Mouse (Mus musculus): ENCODE measurements around the gene Catsper2.
A peak's percentile ranks its signal among the peaks of the same experiment; 100 is the strongest.
"Not testable (repeated sequence)": the region's sequence is repeated elsewhere in the genome, so short reads cannot be mapped to it uniquely, and the experiment has no call there.

Catsper2 gene

DNA sequence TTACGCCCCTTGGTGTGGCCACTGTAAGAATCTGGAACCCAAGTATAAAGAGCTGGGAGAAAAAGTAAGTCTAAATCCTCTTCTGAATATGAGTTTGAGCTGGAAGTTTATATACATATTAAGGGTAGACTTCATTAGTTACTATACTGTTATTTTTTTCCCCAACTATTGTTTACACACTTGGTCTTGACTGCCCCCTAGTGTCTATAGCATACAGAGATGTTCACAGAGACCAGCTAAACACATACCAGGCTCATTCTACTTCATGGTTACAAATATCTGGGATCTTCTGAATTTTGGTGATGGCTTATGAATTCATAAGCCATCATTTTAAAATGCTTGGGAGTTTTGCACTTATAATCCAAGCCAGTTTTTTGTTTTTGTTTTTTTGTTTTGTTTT lies 21.3 kb upstream of the Catsper2 start:
- no peak for DNase-seq (ENCODE audit: low spot score)

DNA sequence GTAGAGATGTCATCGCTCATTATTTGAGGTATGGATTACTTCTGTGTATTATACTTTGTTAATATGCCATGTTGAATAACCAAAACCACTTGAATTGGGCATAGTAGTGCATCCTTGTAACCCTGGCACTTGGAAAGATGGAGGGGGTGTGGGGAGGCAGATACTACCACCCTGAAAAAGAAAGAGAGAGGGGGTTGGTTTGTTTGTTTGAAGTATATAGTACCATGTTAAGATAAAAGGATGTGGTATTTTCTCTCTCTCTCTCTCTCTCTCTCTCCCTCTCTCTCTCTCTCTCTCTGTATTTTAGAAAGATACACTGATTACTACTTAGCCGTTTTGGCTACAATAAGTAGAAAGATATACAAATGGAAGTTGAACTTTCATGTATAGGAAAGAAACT lies 12.3 kb upstream of the Catsper2 start:
- DNase-seq (ENCODE audit: low spot score) = no peak

DNA sequence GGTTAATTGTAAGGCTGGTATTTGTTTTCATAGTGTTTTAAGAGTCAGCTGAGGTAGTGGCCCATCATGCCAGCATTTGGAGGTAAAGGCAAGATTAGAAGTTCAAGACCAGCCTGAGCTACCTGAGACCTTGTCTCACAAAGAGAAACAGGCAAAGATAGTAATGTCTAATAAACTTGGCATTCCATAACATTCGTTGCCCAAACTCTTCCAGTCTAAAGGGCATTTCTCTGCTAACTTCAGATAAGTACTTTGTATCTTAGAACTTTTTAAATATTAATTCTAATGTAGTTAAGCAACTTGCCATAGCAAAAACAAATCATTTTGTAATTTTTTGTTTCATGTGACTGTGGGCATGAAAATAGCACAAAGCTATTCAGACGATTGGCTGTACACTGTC lies 9.6 kb upstream of the Catsper2 start:
- no peak for DNase-seq (ENCODE audit: low spot score)

DNA sequence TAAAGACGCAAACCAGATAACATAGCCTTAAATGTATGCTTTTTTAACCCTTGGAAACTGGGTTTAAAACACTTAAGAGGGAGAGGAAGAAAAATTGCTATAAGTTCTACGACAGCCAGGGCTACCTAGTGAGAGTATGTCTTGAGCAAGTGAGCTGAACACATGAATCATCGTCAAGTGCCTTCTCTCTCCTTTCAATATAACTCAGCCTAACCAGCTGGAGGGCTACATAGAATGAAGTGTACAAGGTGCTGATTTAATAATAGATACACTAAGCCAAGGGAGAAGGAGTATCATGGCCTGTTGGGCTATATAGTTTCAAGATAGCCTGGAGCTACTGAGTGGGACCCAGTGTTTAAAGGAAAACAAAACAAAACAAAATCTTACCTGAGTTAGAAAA lies 4.9 kb upstream of the Catsper2 start:
- no peak for DNase-seq (ENCODE audit: low spot score)

DNA sequence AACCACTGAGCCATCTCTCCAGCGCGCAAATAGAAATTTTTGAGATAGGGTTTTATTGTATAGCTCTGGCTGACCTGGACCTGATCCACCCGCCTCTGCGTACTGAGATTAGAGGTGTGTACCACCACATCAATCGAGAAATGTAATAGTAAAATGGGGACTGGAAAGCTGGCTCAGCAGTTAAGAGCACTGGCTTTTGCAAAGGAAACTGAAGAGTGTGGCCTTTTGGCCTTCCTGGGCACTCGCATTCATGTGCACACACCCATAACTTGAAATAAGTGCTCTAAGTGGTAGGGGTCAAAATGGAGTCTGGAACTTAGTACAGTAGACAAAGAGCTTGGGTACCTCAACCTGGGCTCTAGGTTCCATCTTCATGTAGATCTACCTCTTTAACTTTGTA lies 2.8 kb upstream of the Catsper2 start:
- no peak for DNase-seq (ENCODE audit: low spot score)

DNA sequence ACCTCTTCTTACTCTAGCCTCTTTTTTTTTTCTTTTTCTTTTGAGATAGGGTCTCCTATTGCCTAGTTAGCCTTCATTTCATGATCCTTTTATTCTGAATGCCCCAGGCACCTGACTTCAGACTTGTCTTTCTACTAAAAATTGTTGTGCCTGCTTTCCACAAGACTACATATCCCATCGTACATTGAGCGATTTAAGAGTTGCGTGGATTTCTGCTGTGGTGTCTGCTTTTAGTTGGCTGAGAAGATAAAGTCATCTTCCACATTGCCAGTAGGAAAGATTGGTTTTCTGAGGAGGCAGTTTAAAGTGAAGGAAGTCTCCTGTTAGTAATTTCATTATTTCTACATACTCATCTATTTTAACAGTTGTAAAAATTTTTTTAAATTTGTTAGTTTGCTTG lies 2.0 kb upstream of the Catsper2 start:
- no peak for DNase-seq (ENCODE audit: low spot score)

DNA sequence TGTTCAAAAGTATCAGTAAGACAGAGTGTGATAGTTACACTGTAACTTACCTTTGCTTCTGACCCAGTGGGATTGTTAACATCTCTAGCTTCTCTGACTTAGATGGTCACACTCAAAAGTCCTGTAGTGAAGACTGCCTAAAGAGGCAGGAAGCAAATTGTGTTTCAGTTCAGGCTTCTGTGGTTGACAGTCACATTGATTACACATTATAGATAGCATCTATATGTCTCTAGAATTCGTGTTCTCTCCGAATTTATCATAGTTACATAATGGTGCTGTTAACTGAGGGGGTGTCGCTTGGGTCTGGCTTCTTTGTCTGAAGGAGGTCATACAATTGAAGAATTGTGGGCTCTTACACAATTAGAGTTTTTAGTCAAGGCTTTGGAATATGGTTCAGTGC lies 1.5 kb upstream of the Catsper2 start:
- no peak for DNase-seq (ENCODE audit: low spot score)

DNA sequence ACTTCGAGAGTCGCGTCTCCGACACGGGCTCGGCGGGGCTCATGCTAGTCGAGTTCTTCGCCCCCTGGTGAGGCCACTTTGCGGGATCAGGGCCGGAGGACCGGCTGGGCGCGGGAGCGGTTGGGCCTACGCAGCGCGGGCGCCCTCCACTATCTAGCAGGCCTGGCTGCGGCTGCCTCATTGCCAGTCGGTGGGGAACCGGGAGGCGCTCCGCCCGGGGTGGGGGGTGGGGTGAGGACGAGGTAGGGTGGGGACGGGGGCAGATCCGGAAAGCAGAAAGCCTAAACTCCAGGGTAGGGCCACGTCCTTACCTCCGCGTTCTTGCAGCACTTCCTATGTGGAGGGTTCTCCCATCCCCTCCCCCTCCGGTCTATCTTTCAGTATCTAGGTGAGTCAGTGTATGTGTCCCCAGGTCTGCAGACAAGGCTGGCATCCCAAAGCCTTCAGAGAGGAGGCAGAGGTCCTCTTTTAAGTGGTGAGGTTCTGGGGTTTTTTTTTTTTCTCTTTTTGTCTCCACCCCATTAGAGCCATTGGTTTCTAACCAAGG lies 620 bp upstream of the Catsper2 start:
- DNase-seq (ENCODE audit: low spot score) = no peak

DNA sequence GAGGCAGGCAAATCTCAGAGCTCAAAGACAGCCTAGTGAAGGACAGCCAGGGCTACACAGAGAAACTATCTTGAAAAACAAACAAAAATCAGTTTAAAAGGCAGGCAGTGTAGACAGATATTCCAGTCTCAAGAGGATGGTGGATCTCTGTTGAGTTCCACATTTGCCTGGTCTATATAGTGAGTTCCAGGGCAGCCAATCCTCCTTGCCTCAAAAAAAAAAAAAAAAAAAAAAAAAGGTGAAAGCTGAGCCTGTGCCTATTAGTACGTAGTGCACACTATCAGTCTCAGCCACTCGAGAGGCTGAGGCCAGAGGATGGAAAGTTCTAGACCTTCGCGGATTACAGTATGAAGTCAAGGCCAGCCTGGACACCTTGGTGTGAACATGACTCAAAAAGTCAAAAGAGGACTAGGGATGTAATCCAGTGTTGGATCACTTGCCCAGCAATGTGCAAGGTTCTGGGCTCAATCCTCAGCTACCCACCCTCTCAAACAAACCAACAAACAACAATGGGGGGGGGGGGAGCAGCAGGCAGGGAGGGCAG lies 677 bp downstream of the Catsper2 start:
- no peak for DNase-seq (ENCODE audit: low spot score)

DNA sequence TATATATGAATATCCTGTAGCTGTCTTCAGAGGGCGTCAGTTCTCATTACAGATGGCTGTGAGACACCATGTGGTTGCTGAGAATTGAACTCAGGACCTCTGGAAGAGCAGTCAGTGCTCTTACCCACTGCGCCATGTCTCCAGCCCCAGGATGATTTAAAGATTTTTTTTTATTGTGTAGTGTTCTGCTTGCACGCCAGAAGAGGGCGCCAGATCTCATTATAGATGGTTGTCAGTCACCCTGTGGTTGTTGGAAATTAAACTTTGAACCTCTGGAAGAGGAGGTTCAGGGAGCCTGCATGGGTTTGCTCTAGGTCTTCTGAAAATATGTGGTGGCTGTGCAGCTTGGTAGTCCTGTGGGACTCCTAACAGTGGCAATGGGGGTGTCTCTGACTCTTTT lies 5.4 kb downstream of the Catsper2 start:
- peak; percentile 13 for DNase-seq (ENCODE audit: low spot score)

DNA sequence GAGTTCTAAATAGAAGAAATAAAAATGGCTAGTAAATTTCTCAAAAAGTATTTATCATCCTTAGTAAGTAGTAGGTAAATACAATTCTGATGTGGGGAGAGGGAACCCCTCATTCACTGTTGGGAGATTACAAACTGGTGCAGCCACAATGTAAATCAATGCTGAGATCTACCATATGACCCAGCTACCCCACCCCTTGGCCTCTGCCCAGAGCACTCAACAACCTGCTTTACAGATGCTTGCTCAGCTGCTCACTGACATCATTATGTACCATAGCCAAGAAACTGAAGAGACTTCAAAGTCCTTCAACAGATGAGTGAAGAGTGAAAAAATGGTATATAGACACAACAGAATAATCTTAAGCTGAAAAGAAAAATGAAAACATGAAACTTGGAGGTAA lies 10.3 kb downstream of the Catsper2 start:
- no peak for DNase-seq (ENCODE audit: low spot score)

DNA sequence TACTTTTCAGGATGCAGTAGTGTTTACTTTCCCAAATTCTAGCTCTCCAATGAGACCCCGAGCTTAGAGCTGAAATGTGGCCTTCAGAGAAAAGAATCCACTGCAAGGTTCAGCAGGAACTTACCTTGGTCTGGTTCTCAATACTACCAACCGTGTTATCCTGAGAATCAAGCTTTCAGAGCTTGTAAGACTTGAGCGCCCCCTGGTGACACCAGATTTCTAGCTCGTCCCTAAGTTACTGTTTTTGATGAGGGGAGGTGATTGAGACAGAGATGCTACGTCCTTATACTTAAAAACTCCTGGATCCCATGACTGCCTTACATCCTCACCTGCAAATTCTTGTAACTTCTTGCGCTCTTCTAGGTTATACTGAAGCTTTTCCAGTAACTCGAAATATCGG lies 17.0 kb downstream of the Catsper2 start:
- peak; percentile 71 for DNase-seq (ENCODE audit: low spot score)

DNA sequence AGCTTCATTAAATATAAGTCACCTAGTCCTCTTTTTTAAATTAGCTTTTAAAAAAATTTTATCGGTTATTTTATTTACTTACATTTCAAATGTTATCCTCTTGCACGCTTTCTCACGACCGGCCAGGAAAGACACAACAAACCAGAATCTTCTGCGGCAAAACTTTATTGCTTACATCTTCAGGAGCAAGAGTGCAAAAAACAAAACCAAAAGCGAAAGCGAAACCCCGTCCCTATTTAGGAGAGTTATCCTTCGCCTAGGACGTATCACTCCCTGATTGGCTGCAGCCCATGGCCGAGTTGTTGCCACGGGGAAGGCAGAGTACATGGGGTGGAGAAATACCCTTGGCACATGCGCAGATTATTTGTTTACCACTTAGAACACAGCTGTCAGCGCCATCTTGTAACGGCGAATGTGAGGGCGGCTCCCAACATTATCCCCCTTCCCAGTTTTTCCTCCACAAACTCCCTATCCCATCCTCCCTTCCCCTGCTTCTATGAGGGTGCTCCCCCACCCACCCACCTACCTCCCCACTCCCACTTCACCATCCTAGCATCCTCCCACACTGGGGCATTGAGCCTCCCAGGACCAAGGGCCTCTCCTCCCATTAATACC lies 26.5 kb downstream of the Catsper2 start, which contains the start of gene Strc:
Strc (minus strand) TSS at position 208 of the 615 bp plus-strand sequence.
- not testable (repeated sequence) for DNase-seq (ENCODE audit: low spot score)

DNA sequence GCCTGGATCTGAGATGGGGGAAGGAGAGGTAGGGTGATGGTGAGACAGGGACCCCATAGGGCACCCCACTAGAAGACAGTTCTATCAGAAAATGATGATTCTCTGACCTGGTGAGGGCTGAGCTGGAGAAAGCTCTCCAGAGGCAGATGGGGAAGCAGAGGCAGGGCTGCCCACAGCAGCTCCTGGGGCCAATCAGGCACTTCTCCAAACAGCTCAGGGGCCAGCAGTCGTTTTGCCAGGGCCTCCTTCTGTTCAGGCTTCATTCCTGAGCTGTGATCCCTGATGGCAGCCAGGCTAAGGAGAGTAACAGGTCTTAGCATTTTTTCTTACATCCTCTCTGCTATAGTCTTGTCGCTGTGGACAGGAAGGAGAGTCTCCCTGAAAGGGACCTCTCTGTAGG lies 38.8 kb downstream of the Catsper2 start:
- no peak for DNase-seq (ENCODE audit: low spot score)

DNA sequence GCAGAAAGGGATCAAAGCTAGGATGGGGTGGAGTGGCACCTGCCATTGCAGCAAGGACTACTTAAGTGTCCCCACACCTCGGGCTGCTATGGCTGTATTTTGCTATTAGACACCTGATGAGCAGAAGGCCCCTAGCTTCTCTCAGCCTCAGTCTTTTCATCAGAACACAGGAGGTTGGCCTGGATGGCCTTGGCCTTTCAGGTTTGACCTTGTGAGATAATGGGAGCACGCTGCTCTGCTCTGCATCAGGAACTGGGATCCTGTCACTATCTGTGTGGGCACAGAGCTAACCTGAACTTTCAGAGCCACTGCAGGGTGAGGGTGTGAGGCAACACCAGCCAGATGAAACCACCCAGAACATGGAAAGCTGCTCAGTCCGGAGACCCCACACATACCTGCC lies 41.3 kb downstream of the Catsper2 start:
- no peak for DNase-seq (ENCODE audit: low spot score)

DNA sequence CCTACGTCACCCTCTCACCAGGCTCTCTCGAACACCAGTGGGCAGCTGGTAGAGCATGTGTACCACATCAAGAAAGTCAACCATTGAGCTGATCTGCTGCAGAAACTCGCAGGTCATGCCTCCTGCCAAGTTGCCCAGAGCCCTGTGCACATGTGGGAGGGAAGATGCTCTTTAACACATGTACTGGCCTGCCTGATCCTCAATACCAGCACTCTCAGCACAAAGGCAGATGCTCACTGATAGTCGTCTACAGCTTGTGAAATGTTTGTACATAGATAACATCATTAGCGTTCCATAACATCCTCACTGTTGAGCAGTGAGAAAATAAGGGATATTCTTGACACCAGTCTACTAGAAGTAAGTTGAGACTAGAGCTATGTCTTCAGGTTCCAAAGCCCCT lies 42.7 kb downstream of the Catsper2 start:
- DNase-seq (ENCODE audit: low spot score) = no peak

DNA sequence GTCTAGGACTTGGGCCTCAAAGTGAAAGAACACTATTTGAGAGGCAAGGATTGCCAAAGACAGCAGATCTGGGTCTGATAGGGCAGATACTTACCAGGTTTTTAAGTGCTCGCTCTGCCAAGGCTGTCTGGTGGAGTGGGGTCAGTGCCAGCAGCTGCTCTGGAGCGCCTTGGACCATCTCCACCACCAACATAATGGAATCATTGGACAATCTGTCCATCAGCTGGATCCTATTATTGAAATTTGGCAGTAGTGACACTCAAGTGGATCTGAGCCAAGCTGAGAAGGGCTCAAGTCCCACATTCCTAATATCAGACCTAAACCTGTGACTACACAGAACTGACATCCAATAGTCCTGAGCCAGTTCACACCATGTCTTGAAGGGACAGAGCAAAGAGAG lies 44.8 kb downstream of the Catsper2 start:
- no peak for DNase-seq (ENCODE audit: low spot score)

DNA sequence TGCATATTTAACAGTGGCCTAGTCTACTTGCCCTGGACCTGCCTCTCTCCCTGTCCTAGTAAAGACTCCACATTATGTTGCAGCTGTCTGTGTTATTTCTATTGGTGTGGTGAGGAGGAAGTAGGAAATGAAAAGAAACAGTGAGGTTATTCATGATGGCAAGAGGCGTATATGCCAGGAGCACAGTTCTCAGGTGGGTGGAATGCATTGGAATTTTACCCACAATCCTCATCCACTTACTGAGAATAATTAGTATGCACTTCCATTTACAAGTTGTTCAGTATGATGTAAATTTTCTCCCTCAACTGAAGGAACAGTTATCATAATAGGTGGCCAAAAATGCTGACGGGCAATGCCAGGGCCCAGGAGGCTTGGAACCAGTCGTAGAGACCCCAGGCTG lies 49.9 kb downstream of the Catsper2 start:
- no peak for DNase-seq (ENCODE audit: low spot score)

DNA sequence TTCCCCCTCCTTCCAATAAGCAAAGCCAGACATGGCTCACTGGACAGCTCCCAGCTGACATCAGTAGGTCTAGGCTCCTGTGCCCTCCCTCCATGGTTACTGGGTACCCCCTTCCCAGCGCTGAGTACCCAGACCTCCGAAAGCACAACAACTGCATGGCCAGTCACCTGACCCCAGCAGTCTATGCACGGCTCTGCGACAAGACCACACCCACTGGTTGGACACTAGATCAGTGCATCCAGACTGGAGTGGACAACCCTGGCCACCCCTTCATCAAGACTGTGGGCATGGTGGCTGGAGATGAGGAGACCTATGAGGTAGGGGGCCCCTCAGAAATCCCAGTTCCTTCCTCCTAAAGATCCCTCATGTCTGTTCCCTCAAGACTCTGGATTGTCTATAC lies 54.1 kb downstream of the Catsper2 start:
- no peak for DNase-seq (ENCODE audit: low spot score)

DNA sequence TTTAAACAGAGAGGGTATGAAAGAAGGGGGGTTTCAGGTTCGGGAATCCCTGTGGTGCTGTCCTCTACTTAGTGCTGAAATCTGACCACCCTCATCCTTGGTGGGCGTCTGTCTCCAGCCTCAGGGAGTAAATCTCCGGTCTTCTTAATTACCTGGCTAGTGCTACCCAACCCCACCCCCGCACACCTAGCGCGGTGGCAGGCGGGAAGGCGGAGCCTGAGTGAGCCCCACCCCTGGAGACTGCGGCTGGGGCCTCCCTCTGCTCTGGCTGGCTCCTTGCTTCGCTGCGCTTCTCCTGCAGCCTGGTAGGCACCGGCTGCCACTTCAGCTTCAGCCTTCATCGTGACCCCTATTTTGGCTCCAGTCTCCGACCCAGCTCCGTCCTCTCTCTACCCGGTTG lies 55.2 kb downstream of the Catsper2 start:
- peak; percentile 58 for DNase-seq (ENCODE audit: low spot score)

DNA sequence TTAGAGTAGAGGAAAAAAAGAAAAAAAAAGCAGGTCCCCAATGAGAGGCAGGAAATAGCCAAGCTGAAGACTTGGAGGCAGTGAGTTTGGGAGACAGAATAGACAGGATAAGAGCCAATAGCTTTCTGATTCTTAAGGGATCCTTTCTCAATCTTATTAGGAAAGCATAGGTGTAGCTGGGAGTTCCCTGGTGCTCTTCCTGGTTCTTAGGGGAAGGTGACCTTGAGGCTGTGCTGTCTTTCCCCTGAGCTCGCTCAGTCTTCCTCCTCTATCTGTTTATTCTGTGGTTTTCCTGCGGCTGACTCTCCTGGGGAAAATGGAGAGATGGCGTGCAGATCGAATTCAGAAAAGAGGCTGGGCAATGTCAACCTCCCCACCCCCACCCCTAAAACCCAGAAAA lies 55.6 kb downstream of the Catsper2 start:
- no peak for DNase-seq (ENCODE audit: low spot score)

DNA sequence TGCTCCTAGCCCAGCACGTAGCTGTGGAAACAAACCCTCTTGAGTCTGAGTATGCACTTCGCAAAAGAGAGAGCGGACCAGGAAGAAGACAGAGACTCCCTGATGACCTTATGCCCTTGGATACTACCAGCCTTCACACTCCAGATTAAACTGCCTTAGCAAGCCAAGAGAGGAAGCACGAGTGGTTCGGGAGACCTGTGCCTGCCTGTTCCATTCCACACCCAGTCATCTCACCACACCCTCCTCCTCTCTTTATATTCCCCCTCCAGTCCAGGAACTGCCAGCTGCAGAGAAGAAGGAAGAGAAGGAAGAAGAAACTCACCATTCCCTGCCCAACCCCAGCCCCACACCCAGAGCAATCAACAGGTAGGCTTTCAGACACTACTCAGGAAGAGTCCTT lies 56.1 kb downstream of the Catsper2 start, which contains the start of gene Ckmt1:
Ckmt1 (plus strand) TSS at position 221 of the 400 bp plus-strand sequence.
- DNase-seq (ENCODE audit: low spot score) = no peak

DNA sequence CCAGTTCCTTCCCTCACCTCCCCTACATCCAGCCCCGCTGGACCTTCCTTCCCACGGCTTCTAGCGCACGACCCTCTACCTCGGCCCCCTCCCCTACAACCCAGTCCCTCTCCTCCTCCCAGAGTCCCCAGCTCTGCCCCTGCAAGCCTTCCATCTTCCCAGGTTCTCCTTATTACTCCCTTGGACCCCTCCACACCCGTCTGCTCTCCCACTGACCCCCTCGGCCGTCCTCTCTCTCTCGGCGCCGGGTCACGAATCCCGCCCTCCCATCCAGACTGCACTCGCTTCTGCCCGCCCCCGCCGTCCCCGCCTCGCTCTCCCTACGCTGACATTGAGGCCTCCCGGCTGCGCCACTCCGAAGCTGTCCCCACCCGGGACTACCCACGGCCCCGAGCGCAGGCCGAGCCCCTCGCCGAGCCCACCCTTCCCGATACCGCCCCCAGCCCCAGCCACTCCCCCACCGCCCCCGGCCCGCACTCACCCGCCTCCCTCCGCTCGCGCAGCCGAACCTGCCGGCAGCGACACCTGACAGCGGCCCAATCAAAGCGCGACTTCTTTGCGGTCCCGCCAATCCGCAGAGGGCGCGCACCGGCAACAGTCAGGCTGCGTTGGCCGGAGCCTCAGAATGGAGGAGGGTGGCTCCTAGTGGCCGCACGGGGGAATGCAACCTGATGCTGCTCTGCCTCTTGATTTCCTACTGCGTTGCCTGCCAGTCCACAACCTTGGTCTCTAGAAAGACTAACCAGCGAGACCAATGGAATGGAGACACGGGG lies 58.6 kb downstream of the Catsper2 start, which contains the start of gene Ppip5k1:
Ppip5k1 (minus strand) TSS at position 577 of the 773 bp plus-strand sequence.
- peak; percentile 96 for DNase-seq (ENCODE audit: low spot score)
